Mouse (Mus musculus): ENCODE results near the gene Agtr1b. TPM values are rescaled to one million over a fixed set of nuclear protein-coding genes. Genes with fewer than 3 reads are reported as not detected.

Agtr1b gene
- polyA plus RNA-seq, 1 experiment from 2014 or later, result 0.17 TPM

DNA sequence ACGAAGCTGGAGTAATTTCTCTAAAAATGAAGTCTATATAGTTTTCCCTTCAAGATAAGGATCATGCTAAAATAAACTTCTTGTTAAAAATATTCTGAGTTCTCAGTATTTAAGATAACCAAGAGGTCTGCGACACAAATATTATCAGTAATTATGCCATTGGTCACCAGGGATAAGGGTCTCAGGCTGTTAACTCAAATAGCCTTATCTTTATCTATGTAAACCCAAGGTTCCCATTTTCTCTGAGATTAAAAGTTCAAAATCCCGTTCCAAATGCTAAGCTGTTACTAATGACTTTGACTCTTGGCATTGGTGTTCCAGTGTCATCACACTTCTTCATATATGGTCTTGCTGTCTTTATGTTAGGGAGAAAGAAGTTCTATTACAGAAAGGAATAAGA lies 71.4 kb downstream of the Agtr1b start:
- no peak for DNase-seq (ENCODE audit: low spot score)
- Histone ChIP-seq H3K4me2 (replicated peaks; ENCODE audit: low read depth, low read length) (no peak overlapping the region), H3K4me1 (replicated peaks; ENCODE audit: control insufficient read depth, insufficient read depth, low read length) (no peaks in the 10 kb centered on the region), H3K27ac (ENCODE audit: low read depth, low read length) (no peak overlapping the region), H3K9ac (ENCODE audit: low read depth, low read length) (no peak overlapping the region), H3K27me3 (ENCODE audit: control insufficient read depth, insufficient read depth, low read length) (no peaks in the 10 kb centered on the region), H3K9me3 (ENCODE audit: control insufficient read depth, low read length) (no peaks in the 10 kb centered on the region), H3K36me3 (ENCODE audit: control insufficient read depth, insufficient read depth, low read length) (no peaks in the 10 kb centered on the region), H3K4me3 (ENCODE audit: low read depth, low read length) (no peak overlapping the region)
- no peak for ATAC-seq (ENCODE audit: low FRiP score)
- WGBS, result 90% methylated on average over 3 of the region's 3 CpGs

DNA sequence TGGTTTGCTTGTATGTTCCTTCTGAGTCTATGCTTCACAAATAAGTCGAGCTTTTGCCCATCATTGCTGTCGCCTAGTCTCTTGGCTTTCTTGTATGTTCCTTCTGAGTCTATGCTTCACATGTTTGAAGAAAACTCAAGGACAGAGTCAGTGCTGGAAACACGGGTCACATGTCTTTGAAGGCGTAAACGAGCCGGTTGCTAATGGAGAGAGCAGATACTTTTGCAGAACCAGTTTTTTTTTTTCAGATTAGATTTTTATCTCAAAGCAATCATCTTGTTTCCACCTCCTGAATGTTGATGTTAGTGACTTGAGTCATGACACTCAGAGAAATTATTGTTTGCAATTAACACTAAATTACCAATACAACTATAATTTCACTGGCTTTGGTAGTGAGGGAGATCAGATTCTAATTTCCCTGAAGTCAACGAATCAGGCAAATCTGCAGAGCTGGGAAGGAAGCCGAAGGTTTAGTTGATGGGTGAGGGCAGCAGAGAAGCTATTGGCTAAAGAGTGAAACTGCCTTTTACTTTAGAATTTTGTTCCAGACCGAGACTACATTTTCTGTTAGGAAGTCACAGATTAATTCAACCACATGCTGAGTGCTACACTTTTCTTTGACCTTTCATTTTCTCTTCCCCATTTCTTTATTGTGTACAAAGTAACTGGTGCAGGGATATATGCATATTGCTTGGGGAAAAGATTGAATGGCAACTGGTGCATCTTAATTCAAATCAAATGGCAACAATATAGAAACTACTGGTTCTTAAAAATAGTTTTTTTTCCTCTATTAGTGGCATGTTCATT lies 72.2 kb downstream of the Agtr1b start:
- H3K36me3 ChIP-seq (ENCODE audit: control insufficient read depth, insufficient read depth, low read length), result no peaks in the 10 kb centered on the region
- DNase-seq (ENCODE audit: low spot score), result no peak
- H3K4me3 ChIP-seq (ENCODE audit: low read depth, low read length), result no peak overlapping the region
- no peaks in the 10 kb centered on the region for H3K9me3 ChIP-seq (ENCODE audit: control insufficient read depth, low read length)
- no peak overlapping the region for H3K4me2 ChIP-seq (replicated peaks; ENCODE audit: low read depth, low read length)
- H3K27me3 ChIP-seq (ENCODE audit: control insufficient read depth, insufficient read depth, low read length), result no peaks in the 10 kb centered on the region
- H3K4me1 ChIP-seq (replicated peaks; ENCODE audit: control insufficient read depth, insufficient read depth, low read length), result no peaks in the 10 kb centered on the region
- no peak for ATAC-seq (ENCODE audit: low FRiP score)
- H3K9ac ChIP-seq (ENCODE audit: low read depth, low read length), result no peak overlapping the region
- H3K27ac ChIP-seq (ENCODE audit: low read depth, low read length), result no peak overlapping the region
- 83% methylated on average over 9 of the region's 9 CpGs for WGBS

DNA sequence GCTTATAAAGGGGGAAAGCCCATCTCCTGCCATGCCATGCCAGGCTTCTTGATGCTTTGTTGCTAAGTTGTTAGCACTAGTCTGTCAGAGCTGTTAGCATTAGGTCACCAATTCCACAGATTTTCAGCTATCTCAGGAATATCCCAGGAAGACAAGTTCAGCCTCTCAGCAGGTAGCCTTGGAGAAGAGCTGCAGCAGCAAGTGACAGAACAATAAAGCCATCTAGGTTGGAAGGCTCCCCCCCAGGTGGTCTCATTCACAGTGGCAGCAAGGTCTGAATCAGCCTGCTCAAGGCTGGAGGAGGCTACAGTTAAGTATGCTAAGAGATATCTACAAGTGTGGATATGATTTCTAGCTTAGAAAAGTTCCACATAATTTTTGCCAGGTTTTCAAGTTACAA lies 75.6 kb downstream of the Agtr1b start:
- DNase-seq (ENCODE audit: low spot score) (no peak), ATAC-seq (ENCODE audit: low FRiP score) (no peak)
- no peak overlapping the region for H3K27ac ChIP-seq (ENCODE audit: low read depth, low read length)
- no peaks in the 10 kb centered on the region for H3K4me1 ChIP-seq (replicated peaks; ENCODE audit: control insufficient read depth, insufficient read depth, low read length)
- H3K9ac ChIP-seq (ENCODE audit: low read depth, low read length), result no peak overlapping the region
- H3K4me3 ChIP-seq (ENCODE audit: low read depth, low read length), result no peak overlapping the region
- no peaks in the 10 kb centered on the region for H3K36me3 ChIP-seq (ENCODE audit: control insufficient read depth, insufficient read depth, low read length)
- no peaks in the 10 kb centered on the region for H3K9me3 ChIP-seq (ENCODE audit: control insufficient read depth, low read length)
- H3K27me3 ChIP-seq (ENCODE audit: control insufficient read depth, insufficient read depth, low read length), result no peaks in the 10 kb centered on the region
- H3K4me2 ChIP-seq (replicated peaks; ENCODE audit: low read depth, low read length), result no peak overlapping the region

DNA sequence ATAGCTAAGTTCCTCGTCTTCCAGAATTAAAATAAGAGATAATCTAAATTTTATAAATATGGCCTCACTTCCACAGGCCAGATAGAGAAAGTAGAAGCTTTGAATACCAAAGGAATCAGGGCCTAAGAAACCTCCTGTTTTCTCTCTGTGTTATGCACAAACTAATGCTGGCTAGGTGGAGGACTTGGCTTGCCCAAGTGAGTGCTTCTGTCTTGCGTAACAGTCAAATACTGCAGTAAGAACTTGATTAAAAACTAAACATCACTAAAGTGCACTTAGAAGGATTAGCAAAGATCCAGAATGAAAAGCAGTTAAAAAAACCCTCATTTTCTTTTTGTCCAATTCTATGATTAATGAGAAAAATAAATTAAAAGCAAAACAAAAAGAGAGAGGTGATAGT lies 78.2 kb downstream of the Agtr1b start:
- H3K4me2 ChIP-seq (replicated peaks; ENCODE audit: low read depth, low read length), result no peak overlapping the region
- no peak overlapping the region for H3K9ac ChIP-seq (ENCODE audit: low read depth, low read length)
- H3K27ac ChIP-seq (ENCODE audit: low read depth, low read length), result no peak overlapping the region
- no peaks in the 10 kb centered on the region for H3K27me3 ChIP-seq (ENCODE audit: control insufficient read depth, insufficient read depth, low read length)
- H3K4me3 ChIP-seq (ENCODE audit: low read depth, low read length), result no peak overlapping the region
- no peaks in the 10 kb centered on the region for H3K36me3 ChIP-seq (ENCODE audit: control insufficient read depth, insufficient read depth, low read length)
- H3K9me3 ChIP-seq (ENCODE audit: control insufficient read depth, low read length), result no peaks in the 10 kb centered on the region
- H3K4me1 ChIP-seq (replicated peaks; ENCODE audit: control insufficient read depth, insufficient read depth, low read length), result no peaks in the 10 kb centered on the region
- no peak for ATAC-seq (ENCODE audit: low FRiP score)
- no peak for DNase-seq (ENCODE audit: low spot score)
- 93% methylated on average over 2 of the region's 2 CpGs for WGBS

DNA sequence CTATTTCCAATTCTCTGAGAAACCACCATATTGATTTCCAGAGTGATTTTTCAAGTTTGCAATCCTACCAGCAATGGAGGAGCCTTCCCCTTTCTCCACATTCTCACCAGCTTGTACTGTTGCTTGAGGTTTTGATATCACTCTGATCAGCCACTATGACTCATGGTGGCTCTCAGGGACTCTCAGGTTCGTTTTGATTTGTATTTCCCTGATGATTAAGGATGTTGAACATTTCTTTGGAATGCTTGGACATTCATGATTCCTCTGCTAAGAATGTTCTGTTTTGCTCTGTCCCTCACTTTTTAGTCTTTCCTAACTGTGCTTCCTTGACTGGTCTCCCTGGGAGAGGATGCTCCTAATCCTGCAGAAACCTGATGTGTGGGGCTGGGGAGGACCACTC lies 85.2 kb downstream of the Agtr1b start:
- no peak for DNase-seq (ENCODE audit: low spot score)
- H3K4me3 ChIP-seq (ENCODE audit: low read depth, low read length), result no peak overlapping the region
- WGBS, result 69% methylated on average over 1 of the region's 1 CpGs
- no peak overlapping the region for H3K4me2 ChIP-seq (replicated peaks; ENCODE audit: low read depth, low read length)
- ATAC-seq (ENCODE audit: low FRiP score), result no peak
- no peaks in the 10 kb centered on the region for H3K36me3 ChIP-seq (ENCODE audit: control insufficient read depth, insufficient read depth, low read length)
- H3K27ac ChIP-seq (ENCODE audit: low read depth, low read length), result no peak overlapping the region
- no peaks in the 10 kb centered on the region for H3K9me3 ChIP-seq (ENCODE audit: control insufficient read depth, low read length)
- H3K4me1 ChIP-seq (replicated peaks; ENCODE audit: control insufficient read depth, insufficient read depth, low read length), result no peaks in the 10 kb centered on the region
- no peaks in the 10 kb centered on the region for H3K27me3 ChIP-seq (ENCODE audit: control insufficient read depth, insufficient read depth, low read length)
- H3K9ac ChIP-seq (ENCODE audit: low read depth, low read length), result no peak overlapping the region

DNA sequence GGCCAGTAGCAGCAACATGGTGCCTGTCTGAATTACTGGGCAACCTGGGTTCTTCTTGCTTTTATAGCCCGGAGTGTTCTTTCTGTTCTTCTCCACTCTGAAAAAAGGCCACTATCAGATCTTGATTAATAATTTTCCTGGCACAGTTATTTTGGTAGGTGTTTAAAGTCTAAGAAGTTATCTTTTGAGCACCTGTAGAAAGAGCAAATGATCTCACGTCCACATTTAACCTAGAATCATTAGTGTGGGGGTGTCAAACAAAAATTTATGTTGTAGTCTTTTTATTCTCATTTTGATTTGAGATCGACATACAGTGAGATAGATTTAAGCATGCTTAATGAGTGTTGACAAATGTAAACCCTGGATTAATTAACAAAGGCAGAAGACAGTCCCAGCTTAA lies 91.3 kb downstream of the Agtr1b start, which contains the start of gene Cpb1:
TSS of gene Cpb1 (minus strand) at position 101 of the 400 bp plus-strand sequence.
- Histone ChIP-seq H3K27me3 (ENCODE audit: control insufficient read depth, insufficient read depth, low read length) (no peaks in the 10 kb centered on the region), H3K4me2 (replicated peaks; ENCODE audit: low read depth, low read length) (no peak within 1 kb of the TSS), H3K9ac (ENCODE audit: low read depth, low read length) (no peak within 1 kb of the TSS), H3K27ac (ENCODE audit: low read depth, low read length) (no peak within 1 kb of the TSS), H3K4me3 (ENCODE audit: low read depth, low read length) (no peak within 1 kb of the TSS), H3K36me3 (ENCODE audit: control insufficient read depth, insufficient read depth, low read length) (no peaks in the 10 kb centered on the region), H3K9me3 (ENCODE audit: control insufficient read depth, low read length) (no peaks in the 10 kb centered on the region), H3K4me1 (replicated peaks; ENCODE audit: control insufficient read depth, insufficient read depth, low read length) (no peaks in the 10 kb centered on the region)
- WGBS, result 86% methylated on average over 3 of the region's 3 CpGs
- DNase-seq (ENCODE audit: low spot score) (no peak), ATAC-seq (ENCODE audit: low FRiP score) (no peak)

Other genes starting within 250 kb of the Agtr1b start
- gene Gyg, start 211.9 kb downstream of the Agtr1b start, polyA plus RNA-seq (2014; fragmentation: Nextera tagmentation; extraction: Ambion mirVana), result 29.5 and 32.5 TPM in 2 replicates
- 0.19 and 0.31 TPM in 2 replicates for gene Cpa3, start 125.0 kb downstream of the Agtr1b start, polyA plus RNA-seq (2014; fragmentation: Nextera tagmentation; extraction: Ambion mirVana)
- not detected in 2 replicates for gene Cpb1, start 91.4 kb downstream of the Agtr1b start, polyA plus RNA-seq (2014; fragmentation: Nextera tagmentation; extraction: Ambion mirVana)